Mouse (Mus musculus): ENCODE measurements at regions not wholly inside any gene's neighbourhood (a gene's known extent, or its start where the extent isn't known, plus 50 kb on each side); places are given as distances from the start of the nearest gene placed in this dataset.
"Not testable (repeated sequence)": the region's sequence is repeated elsewhere in the genome, so short reads cannot be mapped to it uniquely, and the experiment has no call there.

DNA sequence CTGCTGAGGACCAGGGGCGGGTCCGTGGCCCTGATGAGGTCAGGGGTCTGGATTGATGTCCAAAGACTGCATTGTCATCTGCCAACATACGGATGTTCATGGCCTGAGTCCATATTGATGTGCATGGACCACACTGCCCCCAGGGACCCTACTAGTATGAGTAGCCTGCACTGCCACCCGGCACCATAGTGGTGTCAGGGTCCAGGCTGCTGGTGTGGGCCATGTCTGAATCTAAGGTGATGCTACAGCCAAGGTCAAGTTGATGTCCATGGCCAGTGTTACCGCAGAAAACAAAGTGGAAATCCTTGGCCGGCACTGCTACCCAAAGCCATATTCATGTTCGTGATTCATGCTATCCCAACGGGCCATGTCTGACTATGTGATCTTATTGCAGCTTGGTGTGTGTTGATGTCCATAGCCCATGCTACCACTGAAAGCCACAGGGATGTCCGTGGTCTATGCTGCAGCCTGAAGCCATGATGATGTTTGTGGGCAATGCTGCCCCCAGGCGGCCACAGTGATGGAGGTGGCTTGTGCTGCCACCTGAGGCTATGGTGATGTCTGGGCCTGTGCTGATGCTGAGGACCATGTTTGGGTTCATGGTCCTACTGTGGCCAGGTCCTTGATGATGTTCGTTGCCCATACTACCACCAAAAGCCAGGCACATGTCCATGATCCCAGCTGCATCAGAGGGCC lies 130.5 kb downstream of the Iqub start:
- DNase-seq (ENCODE audit: low spot score) = no peak

DNA sequence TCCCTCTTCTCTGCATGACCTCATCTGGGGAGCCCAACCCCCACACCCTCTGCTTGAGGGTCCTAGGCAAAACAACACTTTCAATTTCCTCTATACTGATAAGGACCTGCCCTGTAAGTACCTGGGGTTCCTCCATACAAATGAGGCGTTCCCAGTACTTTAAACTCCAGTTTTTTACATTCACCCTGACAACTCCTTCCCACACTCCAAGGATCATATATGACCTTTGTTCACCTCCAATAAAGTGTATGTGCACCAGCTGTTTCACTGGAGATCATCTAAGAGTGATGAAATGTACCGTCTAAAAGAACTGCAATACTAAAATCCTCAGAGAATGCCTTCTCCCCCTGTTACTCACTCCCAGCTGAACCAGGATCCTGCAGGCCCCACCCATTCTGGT lies 135.0 kb downstream of the Iqub start:
- DNase-seq (ENCODE audit: low spot score) = no peak

DNA sequence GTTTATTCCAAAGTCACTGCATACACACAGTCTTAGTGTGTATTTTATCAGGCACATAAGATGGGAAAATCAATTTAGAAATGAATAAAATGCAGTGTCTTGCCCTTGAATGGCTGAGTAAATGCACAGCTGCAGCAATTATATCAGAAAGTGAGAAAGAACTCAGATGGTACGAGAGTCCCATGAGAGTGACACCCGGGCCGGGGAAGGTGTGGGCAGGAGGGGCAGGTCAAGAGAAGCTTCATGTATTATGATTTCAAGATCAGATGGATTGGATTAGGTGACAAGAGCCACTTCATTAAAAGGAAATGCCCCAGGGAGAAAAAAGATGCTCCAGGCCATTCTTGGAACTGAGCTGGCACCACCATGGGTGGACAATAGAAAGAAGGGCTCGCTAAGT lies 138.1 kb downstream of the Iqub start:
- DNase-seq (ENCODE audit: low spot score) = no peak

DNA sequence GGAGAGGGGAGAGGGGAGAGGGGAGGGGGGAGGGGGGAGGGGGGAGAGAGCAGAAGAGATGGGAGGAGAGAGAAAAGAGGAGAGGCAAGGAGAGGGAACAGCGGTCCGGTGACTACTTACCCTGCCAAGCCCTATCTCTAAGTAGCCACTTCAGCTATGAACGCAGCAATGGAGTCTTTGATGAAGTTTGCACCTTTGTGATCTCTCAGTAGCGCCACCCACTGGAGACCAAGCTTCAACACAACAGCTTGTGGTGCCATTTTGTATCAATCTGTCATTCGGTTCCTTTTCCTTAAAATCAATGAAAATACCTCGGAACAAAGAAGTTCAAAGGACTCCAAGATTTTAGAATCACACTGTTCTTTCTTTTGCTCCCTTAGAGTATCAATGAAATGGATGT lies 141.7 kb downstream of the Iqub start:
- no peak for DNase-seq (ENCODE audit: low spot score)

DNA sequence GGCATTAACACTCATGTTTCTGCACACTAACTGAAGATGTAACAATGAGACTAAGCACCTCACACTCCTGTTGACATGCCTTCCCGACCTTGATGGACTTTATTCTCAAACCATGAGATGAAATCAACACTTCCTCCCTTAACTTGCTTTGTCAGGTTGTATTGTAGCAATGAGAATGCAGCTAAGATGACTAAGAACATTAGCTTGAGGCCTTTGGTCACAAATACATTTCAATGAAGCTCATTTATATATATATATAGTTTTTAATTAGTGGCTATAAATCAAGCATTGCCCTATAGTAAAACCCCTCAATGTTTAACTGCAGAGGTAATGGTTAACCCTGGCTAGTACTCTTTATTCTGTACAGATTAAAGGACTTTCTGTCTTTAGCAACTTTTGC lies 143.2 kb downstream of the Iqub start:
- DNase-seq (ENCODE audit: low spot score) = no peak

DNA sequence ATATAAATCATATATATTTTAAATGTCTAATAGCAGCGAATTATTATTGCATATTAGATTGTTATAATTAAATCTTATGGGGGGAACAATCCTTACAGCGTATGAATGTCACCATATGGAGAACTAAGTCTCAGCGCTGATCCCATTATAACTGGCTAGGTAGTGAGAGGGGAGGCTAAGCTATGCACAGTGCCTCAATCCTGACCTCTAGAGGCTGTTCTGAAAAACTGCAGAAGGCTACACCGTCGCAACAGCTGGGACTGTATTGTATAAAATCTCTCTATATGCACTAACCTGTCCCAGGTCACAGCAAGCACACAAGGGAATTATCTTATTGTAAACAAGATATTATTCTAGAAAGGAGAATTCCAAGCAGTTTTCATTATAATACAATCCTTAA lies 164.0 kb downstream of the Iqub start:
- peak; percentile 2 for DNase-seq (ENCODE audit: low spot score)

DNA sequence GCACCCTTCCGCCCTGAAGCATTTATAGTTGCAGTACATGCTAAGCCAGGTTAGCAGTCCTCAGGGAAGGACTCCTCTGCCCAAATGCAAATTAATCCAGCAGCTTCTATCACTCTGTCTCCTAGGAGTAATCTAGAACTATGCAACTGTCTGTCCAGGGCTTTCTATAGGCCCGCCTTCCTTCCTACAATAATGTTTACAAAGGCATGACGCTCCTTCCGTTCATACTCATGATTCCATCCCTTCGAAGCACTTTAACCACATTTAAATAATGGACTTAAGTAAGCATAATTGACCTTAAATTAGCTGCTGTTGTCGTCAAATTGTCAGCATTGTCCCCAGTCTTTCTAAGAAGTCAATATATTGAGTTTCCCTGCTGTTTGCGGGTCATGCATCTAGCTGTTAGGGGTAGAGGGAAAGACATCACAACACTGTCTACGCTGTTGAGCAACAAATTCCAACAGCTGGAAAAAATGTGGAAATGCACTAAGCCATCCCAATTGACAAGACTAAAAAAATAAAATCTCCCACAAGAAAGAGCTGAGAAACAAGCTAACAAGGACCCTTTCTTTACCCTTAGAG lies 166.3 kb downstream of the Iqub start:
- no peak for DNase-seq (ENCODE audit: low spot score)

DNA sequence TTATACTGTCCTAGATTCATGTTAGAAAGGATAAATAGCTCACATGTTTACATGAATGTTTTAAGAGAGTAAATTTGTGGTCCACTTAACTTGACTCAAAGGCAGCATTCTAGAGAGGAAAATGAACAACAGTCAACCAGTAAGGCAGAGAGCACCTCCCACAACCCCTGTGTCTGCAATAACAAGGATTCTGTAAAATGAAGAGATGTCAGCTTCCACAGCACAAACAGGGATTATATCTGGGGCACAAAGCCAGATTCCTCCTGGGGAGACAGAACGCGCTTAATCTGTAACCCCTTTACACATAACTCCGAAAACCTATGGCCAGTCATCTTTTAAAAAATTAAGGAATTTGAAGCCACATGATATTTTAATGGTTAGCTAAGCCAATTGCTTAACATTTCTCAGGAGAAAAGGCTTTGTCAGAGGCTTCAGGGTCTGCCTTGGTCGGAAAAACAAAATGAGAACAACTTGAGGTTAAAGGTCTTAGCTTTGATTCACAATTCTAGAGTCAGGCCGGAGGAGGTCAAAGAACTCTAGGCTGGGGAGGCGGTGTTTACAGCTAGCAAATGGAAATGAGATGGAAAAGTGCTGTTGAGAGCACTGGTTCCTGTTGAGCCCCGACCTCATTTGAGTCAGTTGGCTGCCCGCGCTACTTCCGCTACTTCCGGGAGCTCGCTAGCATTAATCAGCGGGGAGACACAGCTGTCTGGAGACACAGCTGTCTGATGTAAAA lies 167.0 kb downstream of the Iqub start:
- peak; percentile 19 for DNase-seq (ENCODE audit: low spot score)

DNA sequence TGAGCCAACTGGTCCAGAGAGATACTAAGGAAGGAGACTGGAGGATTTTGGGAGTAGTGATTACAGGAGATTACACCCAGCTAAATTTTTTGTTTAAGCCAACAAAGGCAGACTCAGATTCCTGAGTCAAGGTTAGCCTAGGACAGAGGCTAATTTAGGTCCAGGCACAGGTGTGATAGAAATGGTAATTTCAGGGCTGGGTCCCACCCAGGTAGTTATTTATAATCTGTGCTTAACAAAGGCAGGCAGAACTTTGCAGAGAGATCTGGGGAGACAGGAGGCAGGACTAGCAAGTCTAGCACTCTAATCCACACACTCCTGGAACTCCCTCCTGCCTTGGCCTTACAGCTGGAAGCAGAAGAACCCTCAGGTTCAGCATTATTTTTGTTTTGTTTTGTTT lies 172.4 kb downstream of the Iqub start:
- DNase-seq (ENCODE audit: low spot score) = no peak

DNA sequence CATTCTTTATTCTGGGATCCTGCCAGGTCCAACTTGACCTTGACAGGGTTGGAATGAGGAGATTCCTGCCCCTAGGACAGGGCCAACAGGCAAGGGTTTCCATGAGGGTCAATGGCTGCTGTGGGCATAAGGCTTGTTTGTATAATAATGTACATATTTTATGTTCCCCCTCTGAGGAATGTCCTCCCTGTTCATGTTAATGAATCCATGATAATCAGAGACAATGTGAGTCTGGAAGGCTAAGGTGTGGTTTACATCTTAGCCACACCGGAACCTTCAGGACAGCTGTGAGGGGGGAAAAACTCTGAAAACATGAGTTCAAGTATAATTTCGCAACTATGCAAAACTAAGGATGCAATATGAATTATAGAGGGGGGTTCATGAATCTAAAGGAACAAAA lies 172.8 kb downstream of the Iqub start:
- DNase-seq (ENCODE audit: low spot score) = no peak

DNA sequence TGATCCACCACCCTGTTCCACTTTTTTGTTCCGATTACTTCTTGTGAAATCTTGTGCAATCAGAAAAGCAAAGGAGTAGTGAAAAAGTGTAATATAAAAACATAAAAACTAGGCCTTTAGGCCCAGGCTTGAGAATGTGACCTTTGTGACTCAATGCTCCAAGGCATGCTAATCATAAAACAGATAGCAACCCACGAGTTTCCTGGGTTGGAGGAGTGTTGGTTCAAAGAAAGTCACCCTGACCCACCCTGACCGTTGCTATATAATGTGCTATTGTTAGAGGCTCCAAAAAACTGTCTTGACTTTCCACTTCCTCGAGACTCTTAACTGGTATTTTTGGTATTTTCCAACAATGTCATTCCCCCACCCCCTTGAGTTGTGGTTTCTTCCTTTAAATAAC lies 172.2 kb upstream of the Slc13a1 start:
- DNase-seq (ENCODE audit: low spot score) = not testable (repeated sequence)

DNA sequence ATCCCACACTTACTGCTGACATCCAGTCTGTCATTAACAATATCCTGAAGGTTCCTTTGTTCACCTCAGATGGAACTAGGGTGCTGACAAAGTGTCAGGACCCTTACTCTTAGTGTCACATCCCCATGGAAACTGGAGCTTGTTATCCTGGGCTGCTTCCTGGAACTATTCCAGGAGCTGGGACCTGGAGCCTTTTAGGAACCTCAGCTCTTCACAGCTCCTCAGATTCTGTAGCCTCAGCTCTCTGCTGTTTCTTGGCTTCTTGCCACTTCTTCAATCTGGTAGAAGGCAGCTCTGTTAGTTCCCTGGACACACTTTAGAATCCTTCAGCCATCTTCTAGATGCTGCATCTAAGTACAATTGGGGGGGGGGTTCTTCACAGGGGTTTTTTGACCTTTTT lies 157.3 kb upstream of the Slc13a1 start:
- DNase-seq (ENCODE audit: low spot score) = no peak

DNA sequence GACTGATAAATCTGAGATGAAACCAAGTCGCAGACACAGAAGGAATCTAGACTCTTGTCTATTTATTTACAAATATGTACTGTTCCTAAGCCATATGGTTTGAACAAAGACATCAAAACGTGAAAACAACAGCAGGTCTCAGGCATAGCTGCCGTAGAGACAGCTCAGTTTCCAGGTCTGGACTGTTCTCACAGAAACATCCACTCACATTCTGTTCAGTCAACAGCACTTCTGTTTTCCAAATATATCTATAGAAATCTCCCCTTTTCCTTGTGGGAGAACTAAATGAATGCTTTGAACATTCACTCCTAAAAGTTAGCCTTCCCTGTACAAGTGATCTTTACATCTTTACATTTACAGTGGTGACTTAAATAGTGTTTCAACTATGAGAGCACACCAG lies 156.8 kb upstream of the Slc13a1 start:
- DNase-seq (ENCODE audit: low spot score) = no peak

DNA sequence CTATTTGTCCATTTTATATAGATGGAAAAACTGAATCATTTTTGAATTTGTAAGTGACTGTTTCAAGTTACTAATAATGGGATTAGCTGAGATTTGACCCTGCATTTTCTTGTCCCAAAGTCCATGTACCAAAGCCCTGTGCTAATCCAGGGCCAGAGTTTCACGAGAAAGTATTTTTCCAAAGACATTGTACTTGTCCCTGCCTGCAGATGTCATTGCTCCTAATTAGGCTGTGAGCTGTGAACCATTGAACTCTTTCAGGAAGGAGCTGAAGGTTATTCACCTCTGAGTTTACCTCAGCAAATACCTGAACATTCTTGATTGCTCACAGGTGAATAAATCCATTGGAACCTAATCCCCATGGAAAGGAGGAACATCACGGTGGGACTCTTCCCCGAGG lies 154.5 kb upstream of the Slc13a1 start:
- no peak for DNase-seq (ENCODE audit: low spot score)

DNA sequence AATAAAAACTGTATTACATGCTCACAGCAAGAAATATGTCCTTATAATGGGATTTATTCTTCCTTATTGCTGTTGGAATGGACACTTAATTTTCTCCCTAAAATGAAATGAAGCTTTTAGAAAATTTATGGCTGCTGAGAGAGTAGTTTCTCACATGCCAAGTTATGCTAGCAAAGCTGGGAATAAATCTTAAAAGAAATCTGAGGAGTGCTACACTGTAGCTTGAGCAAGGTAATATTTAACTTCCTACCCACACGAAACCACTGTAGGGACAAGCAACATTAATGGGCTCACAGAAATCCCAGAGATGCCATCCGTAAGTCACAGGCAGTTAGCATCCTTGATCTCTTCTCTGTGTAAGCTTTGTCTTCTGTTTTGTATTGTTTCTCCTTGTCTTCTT lies 151.0 kb upstream of the Slc13a1 start:
- DNase-seq (ENCODE audit: low spot score) = no peak

DNA sequence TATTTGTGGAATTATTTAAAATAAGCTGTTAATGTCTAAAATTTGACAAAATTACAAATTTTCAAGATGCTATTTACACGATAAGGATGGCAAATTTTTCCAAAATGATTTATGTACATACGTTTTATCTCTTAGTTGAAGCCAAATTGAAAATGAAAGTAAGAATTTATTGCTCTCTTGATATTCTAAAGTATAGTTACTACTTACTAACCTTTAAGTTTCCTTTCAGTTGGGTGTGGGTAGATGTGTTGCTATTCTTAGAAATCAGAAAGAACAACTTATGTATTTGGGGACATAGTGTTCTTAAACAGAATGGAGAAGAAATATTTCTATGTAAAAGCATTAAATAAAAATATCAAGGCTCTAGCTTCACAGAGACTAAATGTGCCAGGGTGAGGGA lies 142.8 kb upstream of the Slc13a1 start:
- DNase-seq (ENCODE audit: low spot score) = no peak

DNA sequence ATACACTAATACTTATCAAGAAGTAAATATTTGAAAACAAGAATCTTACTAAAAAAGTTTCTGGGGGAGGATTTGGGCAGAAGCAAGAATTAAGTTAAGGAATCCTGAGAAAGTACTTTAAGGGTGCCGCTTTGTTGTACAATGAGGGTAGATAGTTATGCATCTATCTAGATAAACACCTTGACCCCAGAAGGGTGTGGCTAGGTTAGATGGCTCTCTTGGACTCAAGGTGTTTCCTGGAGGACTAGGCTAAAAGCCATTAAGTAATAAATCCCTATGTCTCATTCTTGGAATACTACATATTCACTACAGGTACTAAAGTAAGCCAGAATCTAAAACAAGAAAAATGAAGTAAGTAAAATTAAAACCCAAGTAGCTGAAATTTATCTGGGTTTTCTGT lies 141.9 kb upstream of the Slc13a1 start:
- DNase-seq (ENCODE audit: low spot score) = no peak

DNA sequence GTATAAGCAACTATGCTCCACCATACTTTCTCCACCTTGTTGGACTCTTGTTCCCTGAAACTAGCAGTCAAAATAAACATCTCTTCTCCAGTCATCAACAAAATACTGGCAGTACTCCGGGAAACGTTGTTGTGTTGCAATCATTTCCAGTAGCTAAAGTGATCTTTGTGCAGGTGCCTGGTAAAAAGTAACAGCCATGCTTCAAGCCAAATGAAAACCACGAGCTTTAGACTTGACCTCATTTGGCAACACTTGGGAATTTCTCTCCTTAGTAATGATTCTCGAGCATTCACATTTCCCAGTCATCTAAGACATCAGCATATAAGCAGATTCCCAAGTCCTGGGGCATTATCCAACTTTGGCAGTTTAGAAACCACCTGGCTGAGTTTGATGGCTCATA lies 133.8 kb upstream of the Slc13a1 start:
- DNase-seq (ENCODE audit: low spot score) = no peak

DNA sequence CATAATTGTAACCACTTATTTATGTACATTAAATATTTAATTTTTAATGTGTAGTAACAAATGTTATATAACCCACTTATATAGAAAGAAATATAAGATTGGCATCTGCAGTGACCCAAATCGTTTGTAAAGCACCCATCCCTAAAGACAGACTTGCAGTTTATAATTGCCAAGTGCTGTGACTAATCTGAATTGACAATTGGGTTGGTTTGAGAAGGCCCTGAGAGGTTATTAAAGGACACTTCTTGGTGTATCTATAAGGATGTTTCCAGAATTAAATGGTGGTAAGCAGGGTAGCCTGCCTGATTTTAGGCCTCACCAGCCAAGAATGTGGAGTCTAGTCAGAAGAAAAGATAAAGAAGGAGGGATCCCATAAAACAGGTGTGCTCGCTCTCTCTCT lies 133.3 kb upstream of the Slc13a1 start:
- no peak for DNase-seq (ENCODE audit: low spot score)

DNA sequence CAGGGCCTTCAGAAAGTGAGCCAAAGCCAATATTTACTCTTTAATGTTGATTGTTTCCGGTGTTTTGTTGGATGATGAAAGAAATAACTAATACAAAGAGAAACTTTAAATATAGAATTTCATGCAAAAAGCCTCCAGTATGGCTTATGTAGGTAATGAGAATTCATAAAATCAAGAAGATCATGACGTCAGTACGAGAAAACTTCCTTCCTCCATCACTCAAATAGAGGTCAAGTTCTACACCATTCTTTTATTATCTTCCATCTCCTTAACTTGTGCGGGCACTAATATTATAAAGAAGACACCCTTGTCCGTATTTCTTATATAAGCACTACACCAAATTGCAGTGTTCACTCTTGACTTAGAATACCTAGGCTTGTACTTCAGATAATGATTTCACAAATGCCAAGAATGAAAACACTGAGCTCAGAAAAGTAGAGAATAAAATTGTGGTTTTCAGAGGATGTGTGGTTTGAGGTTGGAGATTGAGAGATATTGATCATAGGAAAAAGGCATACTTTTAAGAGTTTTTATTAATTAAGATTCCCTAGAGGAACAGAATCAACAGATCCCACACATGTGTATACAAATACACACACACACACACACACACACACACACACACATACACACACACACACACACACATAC lies 130.8 kb upstream of the Slc13a1 start:
- DNase-seq (ENCODE audit: low spot score) = no peak

DNA sequence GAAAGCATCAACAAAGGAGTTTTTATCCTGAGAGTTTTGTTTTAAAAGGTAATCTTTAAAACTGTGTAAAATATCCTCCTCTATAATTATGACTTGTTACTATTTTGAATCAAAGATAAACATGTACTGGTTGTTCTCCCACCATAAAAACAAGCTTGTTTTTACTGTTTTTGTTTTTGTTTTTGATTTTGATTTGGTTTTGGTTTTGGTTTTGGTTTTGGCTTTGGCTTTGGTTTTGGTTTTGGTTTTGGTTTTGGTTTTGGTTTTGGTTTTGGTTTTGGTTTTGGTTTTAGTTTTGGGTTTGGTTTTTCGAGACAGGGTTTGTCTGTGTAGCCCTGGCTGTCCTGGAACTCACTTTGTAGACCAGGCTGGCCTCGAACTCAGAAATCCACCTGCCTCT lies 120.9 kb upstream of the Slc13a1 start:
- DNase-seq (ENCODE audit: low spot score) = not testable (repeated sequence)

DNA sequence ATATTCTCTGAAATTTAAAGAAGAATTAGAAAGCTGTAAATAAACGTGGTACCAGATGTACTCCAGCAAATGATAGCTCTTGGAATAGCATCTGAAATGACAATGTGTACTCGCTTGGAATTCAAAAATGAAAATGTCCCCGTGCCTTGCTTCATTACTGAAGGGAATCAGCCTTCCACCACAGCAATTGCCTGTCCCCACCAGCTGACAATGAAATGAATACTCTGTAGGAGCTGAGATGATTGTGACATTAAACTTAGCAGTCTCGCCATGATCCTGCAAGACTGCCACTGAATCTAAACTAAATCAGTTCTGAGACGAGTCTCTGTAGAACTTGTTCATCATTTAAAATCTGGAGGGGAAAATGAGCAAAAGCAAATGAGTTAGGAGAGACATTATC lies 104.9 kb upstream of the Slc13a1 start:
- no peak for DNase-seq (ENCODE audit: low spot score)

DNA sequence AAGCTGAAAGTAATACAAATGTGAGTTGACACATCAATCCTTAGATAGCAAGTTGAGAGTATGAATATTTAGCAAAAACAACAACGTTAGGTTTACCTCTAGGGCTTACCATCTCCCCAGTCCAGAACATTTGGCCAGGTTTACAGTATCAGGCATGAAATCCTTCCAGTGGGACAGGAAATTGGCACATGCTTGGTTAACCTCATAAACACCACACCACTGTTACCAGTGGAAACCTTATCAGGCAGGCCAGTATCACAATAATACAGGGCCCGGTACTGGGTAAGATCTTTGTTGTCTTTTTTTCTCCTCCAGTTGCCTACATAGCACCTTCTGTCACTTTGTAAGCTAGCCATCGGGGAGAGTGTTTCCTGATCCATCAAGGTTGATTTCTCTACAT lies 101.7 kb upstream of the Slc13a1 start:
- no peak for DNase-seq (ENCODE audit: low spot score)

All from T-cell, adult 2 months (primary cell).